Mouse (Mus musculus) splenic B cell, adult 2 months (primary cell): ENCODE measurements around the gene Rab3ip.

Experiments used
- DNase-seq: peaks from one replicate; pipeline ENCODE4 v3.0.0-alpha.2; 2011; ENCODE audit warnings: low read depth, low spot score
- H3K27me3 ChIP-seq: 2 replicates; pipeline ENCODE4 v1.6.1; 2012; ENCODE audit warnings: mild to moderate bottlenecking, low read length, moderate library complexity, mixed read lengths; ENCODE audit not compliant: control insufficient read depth, poor library complexity, insufficient read depth, severe bottlenecking
- H3K36me3 ChIP-seq: 2 replicates; pipeline ENCODE4 v1.6.1; 2012; ENCODE audit warnings: mild to moderate bottlenecking, low read length, moderate library complexity, mixed read lengths; ENCODE audit not compliant: control insufficient read depth, poor library complexity, insufficient read depth, severe bottlenecking

Rab3ip gene

DNA sequence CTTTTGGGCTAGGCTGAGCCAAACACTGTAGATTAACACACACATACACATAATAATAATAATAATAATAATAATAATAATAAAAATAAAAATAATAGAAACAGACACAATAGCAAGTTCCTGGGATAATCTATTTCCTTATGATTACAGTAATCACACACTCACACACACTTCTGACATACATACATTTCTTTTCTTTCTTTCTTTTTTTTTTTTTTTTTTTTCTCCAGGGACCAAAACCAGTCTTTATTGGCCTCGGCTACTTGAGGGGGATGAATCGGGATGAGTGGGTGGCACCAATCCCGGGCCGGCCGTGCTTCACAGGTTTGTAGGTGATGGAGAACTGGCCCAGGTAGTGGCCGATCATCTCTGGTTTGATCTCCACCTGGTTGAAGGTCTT, 21.9 kb upstream of the Rab3ip start, which contains the start of gene Gm10271:
Gm10271 (minus strand) TSS at position 101 of the 400 bp plus-strand sequence.
- Histone ChIP-seq H3K27me3 (no peaks in the 10 kb centered on the region), H3K36me3 (no peaks in the 10 kb centered on the region)
- DNase-seq = no peak

DNA sequence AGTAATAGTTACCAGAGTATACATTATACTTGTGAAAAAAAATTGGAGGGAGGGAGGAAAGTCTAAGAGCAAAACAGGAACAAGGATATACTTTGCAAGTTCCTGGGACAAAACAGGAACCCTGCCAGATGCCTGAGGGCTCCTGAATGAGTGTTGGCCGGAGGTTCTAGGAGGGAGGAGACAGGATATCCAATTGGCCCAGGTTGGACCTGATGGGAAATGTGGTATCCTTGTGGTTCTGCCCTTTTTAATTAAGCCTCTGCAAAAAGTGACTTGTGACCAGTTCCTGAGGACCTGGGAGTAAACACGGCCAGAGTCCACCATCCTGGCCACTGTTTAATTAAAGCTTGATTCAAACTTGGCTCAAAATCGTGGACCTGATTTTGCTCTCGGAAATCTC, 18.2 kb upstream of the Rab3ip start:
- no peaks in the 10 kb centered on the region for H3K36me3 ChIP-seq
- DNase-seq = no peak
- no peaks in the 10 kb centered on the region for H3K27me3 ChIP-seq

DNA sequence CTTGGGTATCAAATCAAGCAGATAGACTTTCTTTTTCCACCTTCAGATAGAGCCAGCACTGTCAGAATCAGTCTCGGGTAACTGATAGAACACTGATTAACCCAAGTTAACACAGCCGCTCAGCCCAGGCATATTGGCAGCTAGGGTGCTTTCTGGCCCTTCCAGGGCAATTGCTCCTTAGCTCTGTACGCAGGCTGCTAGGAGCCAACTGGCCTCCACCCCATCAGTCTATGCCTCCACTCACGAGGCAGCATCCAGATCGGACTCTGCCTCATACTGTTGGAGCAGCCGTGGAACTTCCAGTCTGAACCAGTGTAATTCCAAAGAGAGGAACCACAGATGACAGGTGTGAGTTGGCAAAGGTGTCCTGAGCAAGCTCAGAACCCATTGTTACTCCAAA, 15.5 kb upstream of the Rab3ip start:
- H3K27me3 ChIP-seq = no peaks in the 10 kb centered on the region
- no peak for DNase-seq
- no peaks in the 10 kb centered on the region for H3K36me3 ChIP-seq

DNA sequence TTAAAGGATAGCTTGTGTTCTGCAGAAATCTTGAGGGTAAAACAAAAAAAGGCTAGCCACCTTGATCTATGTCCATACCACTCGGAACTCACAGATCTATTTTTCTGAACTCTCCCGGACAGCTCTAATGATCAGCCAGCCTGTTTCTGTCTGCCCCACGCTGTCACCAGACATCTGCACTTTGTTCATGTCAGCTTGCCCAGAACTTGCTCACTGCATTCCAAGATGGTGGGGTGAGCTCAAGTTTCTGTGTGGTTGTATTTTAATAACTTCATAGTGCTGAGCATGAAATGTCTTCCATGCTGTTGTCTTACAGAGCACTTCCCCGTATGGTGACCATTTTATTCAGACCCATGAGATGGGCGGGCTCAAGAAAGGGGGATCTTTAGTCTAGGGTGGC, 14.7 kb upstream of the Rab3ip start:
- no peaks in the 10 kb centered on the region for H3K36me3 ChIP-seq
- no peak for DNase-seq
- no peaks in the 10 kb centered on the region for H3K27me3 ChIP-seq

DNA sequence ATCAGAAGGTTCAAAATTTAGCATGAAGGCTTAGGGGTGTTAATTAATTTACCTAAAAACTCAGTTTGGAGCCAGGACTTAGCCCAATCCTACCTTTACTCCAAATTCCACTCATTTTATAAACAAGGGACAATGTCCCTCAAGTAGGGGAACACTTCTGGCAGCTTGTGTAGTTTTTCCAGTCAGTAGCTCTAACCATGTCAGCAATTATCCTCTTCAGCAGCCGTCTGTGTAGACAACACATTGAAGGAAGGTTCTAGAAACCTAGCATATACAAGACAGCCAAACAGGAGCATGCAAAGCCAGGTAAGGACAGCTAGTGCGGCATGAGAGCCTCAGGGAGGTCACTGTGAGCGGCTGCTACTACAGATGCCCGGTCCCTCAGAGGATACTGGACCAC, 14.0 kb upstream of the Rab3ip start:
- Histone ChIP-seq H3K27me3 (no peaks in the 10 kb centered on the region), H3K36me3 (no peaks in the 10 kb centered on the region)
- DNase-seq = no peak

DNA sequence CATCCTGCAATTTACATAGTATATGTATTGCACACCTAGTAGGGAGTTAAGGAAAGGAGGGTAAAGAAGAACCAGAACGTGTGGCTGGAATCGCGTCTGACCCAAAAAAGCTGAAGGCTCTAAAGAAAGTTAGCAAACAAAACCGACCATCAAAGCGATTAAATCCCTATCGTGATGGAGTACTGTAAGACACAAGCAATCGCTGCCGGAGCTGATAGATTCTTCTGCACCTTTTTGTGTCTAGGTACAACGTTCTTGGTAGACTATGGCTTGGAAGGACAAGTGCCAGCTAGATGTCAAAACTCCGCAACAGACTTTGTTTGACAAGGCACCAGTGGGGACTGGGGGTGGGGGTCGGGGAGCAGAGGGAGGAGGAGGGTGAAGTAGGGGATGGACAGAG, 13.5 kb upstream of the Rab3ip start:
- no peak for DNase-seq
- H3K27me3 ChIP-seq = no peaks in the 10 kb centered on the region
- no peaks in the 10 kb centered on the region for H3K36me3 ChIP-seq

DNA sequence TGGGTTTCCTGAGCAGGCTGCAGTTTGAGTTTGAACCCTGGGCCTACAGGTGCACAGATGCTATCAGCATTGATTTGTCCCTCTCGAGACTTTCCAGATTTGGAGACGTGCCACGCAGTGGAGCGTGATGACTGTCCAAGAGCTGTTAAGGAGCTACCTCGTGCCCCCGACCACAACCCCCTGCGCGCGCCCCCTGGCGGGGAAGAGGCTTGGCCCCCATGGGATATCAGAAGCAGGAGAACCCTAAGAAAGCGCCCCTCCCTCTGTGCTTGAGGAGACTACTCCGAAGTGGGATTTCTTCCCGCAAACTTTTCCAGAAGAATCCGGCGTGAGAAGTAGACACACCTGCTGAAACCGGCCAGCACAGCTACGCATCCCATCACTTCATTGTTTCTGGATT, 12.2 kb upstream of the Rab3ip start:
- no peaks in the 10 kb centered on the region for H3K36me3 ChIP-seq
- peak; percentile 6 for DNase-seq
- no peaks in the 10 kb centered on the region for H3K27me3 ChIP-seq

DNA sequence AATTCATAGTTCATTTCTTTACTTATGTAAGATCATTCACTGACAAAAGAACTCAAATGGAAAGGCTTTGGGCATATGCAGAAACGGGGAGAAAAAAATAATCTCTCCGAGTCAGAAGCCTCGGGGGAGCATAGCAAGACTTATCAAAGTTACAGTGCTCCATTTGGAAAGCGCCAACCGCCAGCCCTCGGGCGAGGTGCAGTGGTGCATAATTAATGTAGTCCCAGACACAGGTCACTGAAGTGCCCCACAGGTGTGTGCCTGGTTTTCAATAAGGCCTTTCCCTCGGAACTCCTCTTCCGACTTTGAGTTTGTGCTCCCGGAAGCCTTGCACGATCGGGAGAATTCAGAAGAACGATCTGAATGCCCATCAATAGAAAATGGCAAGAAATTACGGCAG, 11.6 kb upstream of the Rab3ip start:
- no peaks in the 10 kb centered on the region for H3K27me3 ChIP-seq
- no peak for DNase-seq

DNA sequence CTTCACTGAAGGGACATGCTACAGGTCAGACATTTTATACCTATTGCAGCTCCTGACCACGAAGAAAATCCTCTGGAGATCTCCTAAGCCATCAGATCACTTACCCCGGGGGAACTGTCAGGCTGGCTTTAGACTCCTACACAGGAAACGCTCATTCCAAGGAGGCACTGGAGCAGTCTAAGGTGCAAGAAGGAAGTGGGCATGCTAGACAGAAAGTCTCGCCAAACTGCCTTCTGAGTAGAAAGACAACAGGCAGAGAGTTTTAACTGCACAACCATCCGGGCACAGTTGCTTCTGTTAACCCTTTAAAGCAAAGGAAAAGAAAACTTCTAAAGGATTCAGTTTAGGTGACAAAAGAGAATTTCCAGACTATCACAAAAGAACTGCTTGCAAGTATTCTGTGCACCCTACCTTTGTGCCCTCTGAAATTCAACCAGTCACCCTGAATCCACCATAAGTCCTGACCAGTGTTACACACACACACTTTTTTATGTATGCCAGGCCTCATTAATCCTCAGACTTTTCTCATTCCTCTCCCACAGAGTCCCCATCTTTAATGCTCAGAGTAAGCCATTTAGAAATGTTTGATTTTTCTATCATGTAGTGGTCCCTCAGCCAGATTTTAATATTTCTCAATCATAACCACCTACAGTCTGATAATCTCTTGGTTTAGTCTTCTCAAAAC, 7.4 kb upstream of the Rab3ip start:
- no peak for DNase-seq
- no peaks in the 10 kb centered on the region for H3K27me3 ChIP-seq

More for the DNA sequence above, 11.6 kb upstream of the Rab3ip start:
- H3K36me3 ChIP-seq = no peaks in the 10 kb centered on the region

DNA sequence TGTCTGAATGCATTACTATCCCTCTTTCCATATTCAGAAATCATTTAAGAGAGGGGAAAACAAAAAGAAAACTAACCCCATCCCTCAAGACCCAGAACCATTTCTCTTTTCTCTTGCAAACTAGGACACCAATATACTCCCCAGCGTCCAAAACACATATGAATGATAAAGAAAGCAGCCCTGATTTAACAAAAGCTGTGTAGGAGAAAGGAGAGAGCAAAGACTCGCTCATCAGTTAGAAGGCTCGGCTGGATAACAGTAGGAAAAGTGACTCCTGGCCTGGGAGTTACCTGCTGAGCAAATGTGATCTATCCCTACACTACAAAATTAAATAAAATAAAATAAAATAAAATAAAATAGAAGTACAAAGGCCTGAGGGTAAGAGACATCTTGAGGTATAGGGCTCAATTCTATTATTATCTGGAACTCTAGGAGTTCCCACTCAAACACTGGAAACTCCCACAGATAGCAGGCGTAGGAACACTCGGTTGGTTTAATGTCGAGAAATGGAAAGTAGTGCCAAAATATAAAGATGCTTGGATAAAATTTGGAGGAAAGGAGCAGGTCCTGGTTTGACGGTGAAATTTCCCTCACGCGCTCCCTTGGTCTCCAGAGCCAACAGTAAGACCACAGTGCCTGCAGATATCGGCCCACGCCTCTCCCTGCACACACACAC, 6.1 kb upstream of the Rab3ip start:
- Histone ChIP-seq H3K27me3 (no peaks in the 10 kb centered on the region), H3K36me3 (no peaks in the 10 kb centered on the region)
- DNase-seq = no peak

More for the DNA sequence above, 7.4 kb upstream of the Rab3ip start:
- no peaks in the 10 kb centered on the region for H3K36me3 ChIP-seq

DNA sequence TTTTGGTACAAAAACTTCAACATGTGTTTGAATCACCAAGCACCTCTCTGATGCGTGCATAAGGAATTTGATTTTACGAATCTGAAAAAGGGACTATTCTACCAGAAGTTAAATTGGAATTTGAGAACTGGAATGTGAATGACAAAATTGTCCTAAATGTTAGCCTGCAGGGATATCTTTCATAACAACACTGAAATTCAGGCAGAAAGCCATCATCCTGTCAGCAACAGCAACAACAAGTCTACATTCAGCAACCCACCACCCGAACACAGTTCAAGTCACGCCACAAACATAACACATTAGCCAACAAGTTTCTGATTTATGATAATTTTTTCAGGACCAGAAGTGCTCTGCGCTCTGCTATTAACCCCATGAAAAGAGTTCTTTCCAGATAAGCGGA, 4.6 kb upstream of the Rab3ip start:
- Histone ChIP-seq H3K36me3 (no peaks in the 10 kb centered on the region), H3K27me3 (no peaks in the 10 kb centered on the region)
- DNase-seq = no peak

DNA sequence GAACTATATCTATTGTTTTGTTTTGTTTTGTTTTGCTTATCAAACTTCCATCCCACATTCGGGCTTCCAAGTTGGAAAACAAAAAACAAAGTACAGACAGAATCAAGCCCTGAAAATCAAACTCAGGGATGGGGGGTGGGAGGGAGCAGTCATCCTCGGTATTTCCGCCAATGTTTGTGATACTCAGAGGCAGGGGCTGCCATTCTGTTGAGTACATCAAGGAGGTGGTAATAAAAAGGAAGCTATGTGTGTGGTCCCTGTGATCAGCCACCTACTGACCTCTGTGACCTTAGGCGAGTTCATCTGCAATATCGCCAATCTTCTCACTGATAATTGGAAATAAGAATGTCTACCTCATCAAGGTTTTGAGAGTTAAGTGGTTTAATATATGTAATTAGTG, 317 bp upstream of the Rab3ip start:
- Histone ChIP-seq H3K36me3 (no peaks in the 10 kb centered on the region), H3K27me3 (no peaks in the 10 kb centered on the region)
- no peak for DNase-seq

DNA sequence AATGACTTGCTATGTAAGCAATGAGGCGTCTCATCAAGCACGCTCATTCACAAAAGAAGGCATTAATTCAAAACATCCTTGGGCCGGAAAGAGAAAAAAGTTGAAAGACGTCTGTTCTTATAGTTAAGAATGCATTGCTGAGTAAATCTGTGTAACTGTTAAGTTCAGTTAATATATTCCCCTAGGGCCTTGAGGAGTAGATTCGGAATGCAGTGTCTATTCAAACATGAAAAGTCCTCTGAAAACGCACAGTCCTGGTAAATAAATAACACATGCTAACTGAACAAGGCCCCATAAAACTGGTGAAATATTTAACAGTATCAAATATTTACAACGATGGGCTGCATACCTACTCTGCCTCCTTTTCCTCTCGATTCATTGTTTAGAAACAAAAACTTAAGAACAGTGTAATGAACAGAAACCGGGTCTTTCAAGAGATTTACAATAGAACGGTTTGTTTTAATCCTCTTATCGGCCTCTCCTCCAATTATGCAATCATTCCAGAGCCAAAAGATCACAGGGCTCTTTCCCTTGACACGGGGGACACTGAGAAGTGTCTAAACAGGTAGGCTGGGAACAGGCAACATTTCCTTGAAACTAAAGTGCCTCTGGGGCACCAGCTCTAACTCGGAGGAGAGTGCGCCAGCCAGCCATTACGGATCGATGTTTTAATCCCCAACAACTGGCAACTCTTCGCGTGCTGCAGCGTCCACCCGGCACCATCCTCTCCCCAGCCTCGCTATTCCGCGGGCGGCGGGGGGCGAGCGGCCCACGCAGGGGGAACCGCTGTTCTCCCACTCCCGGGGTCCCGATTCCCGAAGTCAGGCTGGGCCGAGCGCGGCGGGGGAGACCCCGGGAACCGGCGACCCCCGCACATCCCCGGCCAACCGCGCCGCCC, 1.2 kb downstream of the Rab3ip start:
- no peaks in the 10 kb centered on the region for H3K36me3 ChIP-seq
- DNase-seq = peak; percentile 27
- no peaks in the 10 kb centered on the region for H3K27me3 ChIP-seq

DNA sequence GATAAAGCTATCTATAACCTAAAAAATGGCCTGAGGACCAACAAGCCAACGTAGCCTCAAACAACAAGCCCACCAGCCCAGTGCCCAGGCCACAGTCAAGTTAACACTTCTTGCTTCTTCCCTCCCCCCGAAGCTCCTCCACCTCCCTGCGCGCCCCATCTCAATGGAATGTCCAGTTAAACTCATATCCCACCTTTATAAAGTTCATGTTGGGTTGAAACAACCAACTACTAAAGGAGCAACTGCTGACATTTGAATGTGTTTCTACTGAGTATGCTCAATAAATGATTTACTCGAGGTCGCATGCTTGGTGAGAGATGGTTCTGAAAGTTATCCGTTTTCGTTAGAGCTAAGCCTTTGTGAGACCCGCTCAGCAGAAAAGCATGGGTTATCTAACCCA, 2.2 kb downstream of the Rab3ip start:
- DNase-seq = no peak
- H3K27me3 ChIP-seq = no peaks in the 10 kb centered on the region
- H3K36me3 ChIP-seq = no peaks in the 10 kb centered on the region

DNA sequence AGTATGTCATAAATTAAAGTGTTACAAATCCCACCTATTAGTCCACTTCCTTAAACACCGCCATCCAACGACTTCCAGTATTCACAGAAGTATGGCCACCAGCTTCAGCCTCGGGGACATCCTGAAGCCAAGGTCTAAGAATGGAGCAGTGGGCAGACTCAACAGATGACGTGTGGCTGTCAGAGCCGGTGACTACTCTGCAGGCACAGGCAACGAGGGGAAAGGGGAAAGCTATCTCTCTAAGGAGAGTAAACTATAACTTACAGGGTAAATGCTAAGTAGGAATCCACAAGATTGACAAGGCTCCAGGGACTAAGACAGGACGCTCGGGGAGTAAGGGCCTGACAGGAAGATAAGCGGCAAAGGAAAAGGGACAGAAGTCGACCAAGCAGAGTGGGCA, 5.6 kb downstream of the Rab3ip start:
- no peaks in the 10 kb centered on the region for H3K27me3 ChIP-seq
- no peaks in the 10 kb centered on the region for H3K36me3 ChIP-seq
- DNase-seq = no peak
